Mouse (Mus musculus) liver, embryonic 13.5 days (tissue): ENCODE results near the gene Map3k14. TPM values are rescaled to one million over a fixed set of nuclear protein-coding genes. Genes with fewer than 3 reads are reported as not detected.

Experiments used
- ATAC-seq: fragments of 200-750 bp; cut with Nextera tagmentation; 2 replicates; pipeline ENCODE4 v1.8.0; 2017; ENCODE audit warnings: low read depth, mild to moderate bottlenecking, moderate number of reproducible peaks, moderate library complexity
- DNase-seq: peaks from one replicate; pipeline ENCODE4 v3.0.0; 2022
- H3K27ac ChIP-seq: fragments of 300-500 bp; sonication (generic); 2 replicates; pipeline ENCODE4 v1.5.1; 2015; ENCODE audit warnings: moderate library complexity, mild to moderate bottlenecking, inconsistent platforms
- H3K27me3 ChIP-seq: fragments of 300-500 bp; sonication (generic); 2 replicates; pipeline ENCODE4 v1.6.1; 2015; ENCODE audit warnings: mild to moderate bottlenecking, inconsistent platforms
- H3K36me3 ChIP-seq: fragments of 300-500 bp; sonication (generic); 2 replicates; pipeline ENCODE4 v1.6.1; 2015; ENCODE audit warnings: mild to moderate bottlenecking, inconsistent platforms
- H3K4me1 ChIP-seq: fragments of 300-500 bp; sonication (generic); replicated peaks from 2 replicates; pipeline ENCODE4 v1.6.1; 2015; ENCODE audit warnings: inconsistent platforms
- H3K4me2 ChIP-seq: fragments of 300-500 bp; sonication (generic); 2 replicates; pipeline ENCODE4 v1.6.1; 2015; ENCODE audit warnings: inconsistent platforms, mild to moderate bottlenecking, moderate library complexity
- H3K4me3 ChIP-seq: fragments of 300-500 bp; sonication (generic); replicated peaks from 2 replicates; pipeline ENCODE4 v1.5.1; 2015; ENCODE audit warnings: mild to moderate bottlenecking, inconsistent platforms
- H3K9ac ChIP-seq: fragments of 300-500 bp; sonication (generic); 2 replicates; pipeline ENCODE4 v1.6.1; 2015; ENCODE audit warnings: mild to moderate bottlenecking, inconsistent platforms
- H3K9me3 ChIP-seq: fragments of 300-500 bp; sonication (generic); replicated peaks from 2 replicates; pipeline ENCODE4 v1.6.1; 2016; ENCODE audit warnings: inconsistent platforms
- WGBS: fragments of 180-500 bp; shearing (Covaris S2); methylation state at CpG from one replicate; pipeline ENCODE4 v1.1.7; 2015; ENCODE audit not compliant: insufficient replicate concordance; 5-methylcytosine and 5-hydroxymethylcytosine counted together
- polyA plus RNA-seq: library from polyadenylated mRNA; unstranded; fragments of >200 nt; fragmentation: Nextera tagmentation; extraction: Ambion mirVana; gene quantifications from 2 replicates; pipeline ENCODE4 v1.2.1, GENCODE M21; 2015

Map3k14 gene
- polyA plus RNA-seq, 1 experiment from 2014 or later = 0.50 TPM

- H3K4me1 ChIP-seq = 0 out of 2 replicates have a peak, but pooled peaks cover 6% of the 10 kb centered on the region
- WGBS = 36% methylated on average over 6 of the region's 6 CpGs
- peaks cover 39% of the 10 kb centered on the region for H3K27me3 ChIP-seq
- DNase-seq (no peak), ATAC-seq (no peak)
- no peak overlapping the region for H3K4me2 ChIP-seq
- H3K36me3 ChIP-seq = no peaks in the 10 kb centered on the region
- no peak overlapping the region for H3K9ac ChIP-seq
- H3K27ac ChIP-seq = no peak overlapping the region
- H3K4me3 ChIP-seq = no peak overlapping the region
- no peaks in the 10 kb centered on the region for H3K9me3 ChIP-seq
These were observed 65.6 kb downstream of the Map3k14 start for GRCm38 (mm10) chr11:103201664-103202063.

GRCm38 (mm10) chr11:103198911-103199803 lies 68.1 kb downstream of the Map3k14 start:
- Histone ChIP-seq H3K27ac (no peak overlapping the region), H3K27me3 (peaks cover 51% of the 10 kb centered on the region), H3K36me3 (no peaks in the 10 kb centered on the region), H3K4me2 (peak overlapping the region; percentile 46), H3K9me3 (no peaks in the 10 kb centered on the region), H3K4me1 (0 out of 2 replicates have a peak, but pooled peaks cover 6% of the 10 kb centered on the region), H3K4me3 (peak overlapping the region; percentile 28; the same call in 1 of the 2 replicates), H3K9ac (no peak overlapping the region)
- WGBS = 39% methylated on average over 59 of the region's 59 CpGs
- no peak for ATAC-seq
- DNase-seq = no peak

GRCm38 (mm10) chr11:103198339-103198738 lies 68.9 kb downstream of the Map3k14 start:
- DNase-seq (no peak), ATAC-seq (no peak)
- H3K9me3 ChIP-seq = no peaks in the 10 kb centered on the region
- H3K4me1 ChIP-seq = 0 out of 2 replicates have a peak, but pooled peaks cover 6% of the 10 kb centered on the region
- H3K27ac ChIP-seq = no peak overlapping the region
- no peak overlapping the region for H3K4me3 ChIP-seq
- H3K27me3 ChIP-seq = peaks cover 58% of the 10 kb centered on the region
- H3K36me3 ChIP-seq = no peaks in the 10 kb centered on the region
- H3K4me2 ChIP-seq = no peak overlapping the region
- WGBS = 66% methylated on average over 16 of the region's 16 CpGs
- H3K9ac ChIP-seq = no peak overlapping the region

- H3K27me3 ChIP-seq = peaks cover 68% of the 10 kb centered on the region
- H3K4me2 ChIP-seq = no peak overlapping the region
- H3K9me3 ChIP-seq = no peaks in the 10 kb centered on the region
- no peak overlapping the region for H3K4me3 ChIP-seq
- no peak overlapping the region for H3K27ac ChIP-seq
- H3K9ac ChIP-seq = no peak overlapping the region
- ATAC-seq (no peak), DNase-seq (no peak)
- H3K4me1 ChIP-seq = 0 out of 2 replicates have a peak, but pooled peaks cover 6% of the 10 kb centered on the region
- no peaks in the 10 kb centered on the region for H3K36me3 ChIP-seq
- 88% methylated on average over 4 of the region's 4 CpGs for WGBS
These were observed 69.9 kb downstream of the Map3k14 start for GRCm38 (mm10) chr11:103197340-103197739.

GRCm38 (mm10) chr11:103195656-103196055 lies 71.6 kb downstream of the Map3k14 start:
- H3K36me3 ChIP-seq = no peaks in the 10 kb centered on the region
- no peak overlapping the region for H3K9ac ChIP-seq
- no peak overlapping the region for H3K4me3 ChIP-seq
- H3K4me2 ChIP-seq = no peak overlapping the region
- ATAC-seq (no peak), DNase-seq (no peak)
- no peak overlapping the region for H3K27ac ChIP-seq
- H3K9me3 ChIP-seq = no peaks in the 10 kb centered on the region
- WGBS = 83% methylated on average over 5 of the region's 5 CpGs
- H3K4me1 ChIP-seq = 0 out of 2 replicates have a peak, but pooled peaks cover 6% of the 10 kb centered on the region
- peaks cover 68% of the 10 kb centered on the region for H3K27me3 ChIP-seq

- Histone ChIP-seq H3K36me3 (no peaks in the 10 kb centered on the region), H3K27me3 (peaks cover 66% of the 10 kb centered on the region), H3K9me3 (no peaks in the 10 kb centered on the region), H3K27ac (no peak overlapping the region), H3K4me3 (no peak overlapping the region), H3K4me2 (no peak overlapping the region), H3K4me1 (0 out of 2 replicates have a peak, but pooled peaks cover 6% of the 10 kb centered on the region), H3K9ac (no peak overlapping the region)
- ATAC-seq (no peak), DNase-seq (no peak)
- 79% methylated on average over 18 of the region's 18 CpGs for WGBS
These were observed 72.0 kb downstream of the Map3k14 start for GRCm38 (mm10) chr11:103195236-103195635.

GRCm38 (mm10) chr11:103193825-103194168 lies 73.5 kb downstream of the Map3k14 start:
- Histone ChIP-seq H3K9ac (no peak overlapping the region), H3K4me1 (0 out of 2 replicates have a peak, but pooled peaks cover 1% of the 10 kb centered on the region), H3K27me3 (peaks cover 51% of the 10 kb centered on the region), H3K4me2 (no peak overlapping the region), H3K4me3 (no peak overlapping the region), H3K27ac (no peak overlapping the region), H3K9me3 (no peaks in the 10 kb centered on the region), H3K36me3 (no peaks in the 10 kb centered on the region)
- WGBS = 66% methylated on average over 9 of the region's 9 CpGs
- ATAC-seq (no peak), DNase-seq (no peak)

GRCm38 (mm10) chr11:103192956-103193824 lies 74.1 kb downstream of the Map3k14 start:
- peaks cover 45% of the 10 kb centered on the region for H3K27me3 ChIP-seq
- DNase-seq (no peak), ATAC-seq (no peak)
- H3K9me3 ChIP-seq = no peaks in the 10 kb centered on the region
- WGBS = 60% methylated on average over 44 of the region's 44 CpGs
- no peaks in the 10 kb centered on the region for H3K36me3 ChIP-seq
- no peak overlapping the region for H3K4me2 ChIP-seq
- H3K4me3 ChIP-seq = no peak overlapping the region
- H3K4me1 ChIP-seq = no peaks in the 10 kb centered on the region
- H3K27ac ChIP-seq = no peak overlapping the region
- no peak overlapping the region for H3K9ac ChIP-seq

- no peak overlapping the region for H3K4me3 ChIP-seq
- WGBS = 70% methylated on average over 28 of the region's 28 CpGs
These were observed 74.9 kb downstream of the Map3k14 start for GRCm38 (mm10) chr11:103192230-103192955.

GRCm38 (mm10) chr11:103184891-103185290 lies 82.4 kb downstream of the Map3k14 start:
- H3K27me3 ChIP-seq = no peaks in the 10 kb centered on the region
- no peak overlapping the region for H3K9ac ChIP-seq
- DNase-seq (no peak), ATAC-seq (no peak)
- no peaks in the 10 kb centered on the region for H3K36me3 ChIP-seq
- H3K4me2 ChIP-seq = no peak overlapping the region
- no peak overlapping the region for H3K4me3 ChIP-seq
- no peak overlapping the region for H3K27ac ChIP-seq
- H3K4me1 ChIP-seq = no peaks in the 10 kb centered on the region
- H3K9me3 ChIP-seq = no peaks in the 10 kb centered on the region
- 40% methylated on average over 2 of the region's 2 CpGs for WGBS

More at GRCm38 (mm10) chr11:103192230-103192955, 74.9 kb downstream of the Map3k14 start:
- Histone ChIP-seq H3K4me1 (no peaks in the 10 kb centered on the region), H3K9me3 (no peaks in the 10 kb centered on the region), H3K9ac (no peak overlapping the region), H3K27me3 (peaks cover 40% of the 10 kb centered on the region), H3K36me3 (no peaks in the 10 kb centered on the region), H3K27ac (no peak overlapping the region), H3K4me2 (no peak overlapping the region)
- no peak for ATAC-seq
- no peak for DNase-seq

GRCm38 (mm10) chr11:103181911-103182310 lies 85.4 kb downstream of the Map3k14 start:
- WGBS = 63% methylated on average over 3 of the region's 3 CpGs
- peaks cover 14% of the 10 kb centered on the region for H3K4me1 ChIP-seq

More at GRCm38 (mm10) chr11:103181911-103182310, 85.4 kb downstream of the Map3k14 start:
- H3K36me3 ChIP-seq = no peaks in the 10 kb centered on the region
- ATAC-seq (no peak), DNase-seq (no peak)
- H3K27ac ChIP-seq = no peak overlapping the region
- H3K27me3 ChIP-seq = no peaks in the 10 kb centered on the region
- no peak overlapping the region for H3K4me2 ChIP-seq
- H3K9ac ChIP-seq = no peak overlapping the region
- H3K9me3 ChIP-seq = no peaks in the 10 kb centered on the region
- no peak overlapping the region for H3K4me3 ChIP-seq
